Mouse (Mus musculus) E14TG2a.4 (cell line): ENCODE measurements at regions not wholly inside any gene's neighbourhood (a gene's known extent, or its start where the extent isn't known, plus 50 kb on each side); places are given as distances from the start of the nearest gene placed in this dataset.

ENCODE experiments used
- H3K27me3 ChIP-seq: 2 replicates; pipeline ENCODE4 v1.6.1; 2014; ENCODE audit warnings: low read length, control low read depth; ENCODE audit not compliant: insufficient read depth
- H3K36me3 ChIP-seq: 2 replicates; pipeline ENCODE4 v1.6.1; 2014; ENCODE audit warnings: low read length, control low read depth; ENCODE audit not compliant: insufficient read depth
- H3K4me1 ChIP-seq: replicated peaks from 2 replicates; pipeline ENCODE4 v1.6.1; 2014; ENCODE audit warnings: low read depth, low read length, control low read depth
- H3K4me3 ChIP-seq: replicated peaks from 2 replicates; pipeline ENCODE4 v1.5.1; 2014; ENCODE audit warnings: mild to moderate bottlenecking, low read length
- H3K9me3 ChIP-seq: 2 replicates; pipeline ENCODE4 v1.6.1; 2014; ENCODE audit warnings: low read length, control low read depth
- CTCF ChIP-seq: conservative IDR thresholded peaks from 2 replicates; pipeline ENCODE4 v1.5.1; 2014; ENCODE audit warnings: low read length
- NANOG ChIP-seq: IDR thresholded peaks from 2 replicates; pipeline ENCODE4 v1.6.1; 2014; ENCODE audit warnings: borderline replicate concordance, low read length, mixed read lengths
- POU5F1 ChIP-seq: IDR thresholded peaks from 2 replicates; pipeline ENCODE4 v1.6.1; 2014; ENCODE audit warnings: low read length, borderline replicate concordance

GRCm38 (mm10) chr4:153542631-153543031 lies 60.0 kb upstream of the Ajap1 start:
- H3K27me3 ChIP-seq: no peaks in the 10 kb centered on the region
- no peak overlapping the region for H3K4me3 ChIP-seq
- H3K36me3 ChIP-seq: no peaks in the 10 kb centered on the region
- H3K9me3 ChIP-seq: no peaks in the 10 kb centered on the region
- TF ChIP-seq CTCF (no peak), POU5F1 (no peak), NANOG (no peak)
- peaks cover 45% of the 10 kb centered on the region for H3K4me1 ChIP-seq

- no peak for TF ChIP-seq CTCF
- H3K4me3 ChIP-seq: no peak overlapping the region
- no peaks in the 10 kb centered on the region for H3K9me3 ChIP-seq
- no peaks in the 10 kb centered on the region for H3K36me3 ChIP-seq
- H3K27me3 ChIP-seq: no peaks in the 10 kb centered on the region
- peaks cover 59% of the 10 kb centered on the region for H3K4me1 ChIP-seq
Measured at GRCm38 (mm10) chr4:153543900-153544648, 61.5 kb upstream of the Ajap1 start.

- Histone ChIP-seq H3K36me3 (no peaks in the 10 kb centered on the region), H3K9me3 (no peaks in the 10 kb centered on the region), H3K4me1 (peaks cover 69% of the 10 kb centered on the region), H3K27me3 (no peaks in the 10 kb centered on the region), H3K4me3 (peak overlapping the region; percentile 8; the same call in 1 of the 2 replicates)
- TF ChIP-seq NANOG: no peak
- no peak for TF ChIP-seq CTCF
- no peak for TF ChIP-seq POU5F1
Measured at GRCm38 (mm10) chr4:153546709-153547108, 64.1 kb upstream of the Ajap1 start.

GRCm38 (mm10) chr4:153547111-153547510 lies 64.5 kb upstream of the Ajap1 start:
- no peaks in the 10 kb centered on the region for H3K9me3 ChIP-seq
- H3K4me1 ChIP-seq: peaks cover 71% of the 10 kb centered on the region
- H3K36me3 ChIP-seq: no peaks in the 10 kb centered on the region
- TF ChIP-seq CTCF (no peak), NANOG (no peak), POU5F1 (no peak)
- peak overlapping the region; percentile 8; the same call in 1 of the 2 replicates for H3K4me3 ChIP-seq
- no peaks in the 10 kb centered on the region for H3K27me3 ChIP-seq

- no peaks in the 10 kb centered on the region for H3K27me3 ChIP-seq
- H3K4me1 ChIP-seq: peaks cover 72% of the 10 kb centered on the region
- TF ChIP-seq POU5F1 (no peak), CTCF (no peak), NANOG (no peak)
- no peaks in the 10 kb centered on the region for H3K9me3 ChIP-seq
- H3K36me3 ChIP-seq: no peaks in the 10 kb centered on the region
- H3K4me3 ChIP-seq: 0 out of 2 replicates have a peak overlapping the region, but pooled peaks have one; percentile 8
Measured at GRCm38 (mm10) chr4:153547871-153548270, 65.3 kb upstream of the Ajap1 start.

- Histone ChIP-seq H3K4me1 (peaks cover 62% of the 10 kb centered on the region), H3K4me3 (no peak overlapping the region), H3K27me3 (0 out of 2 replicates have a peak, but pooled peaks cover 2% of the 10 kb centered on the region), H3K9me3 (no peaks in the 10 kb centered on the region), H3K36me3 (no peaks in the 10 kb centered on the region)
- TF ChIP-seq POU5F1: no peak
- no peak for TF ChIP-seq CTCF
- TF ChIP-seq NANOG: no peak
Measured at GRCm38 (mm10) chr4:153551291-153551690, 68.7 kb upstream of the Ajap1 start.

- no peaks in the 10 kb centered on the region for H3K36me3 ChIP-seq
- peaks cover 4% of the 10 kb centered on the region; the same call in 1 of the 2 replicates for H3K27me3 ChIP-seq
- H3K9me3 ChIP-seq: no peaks in the 10 kb centered on the region
- TF ChIP-seq NANOG: no peak
- no peak for TF ChIP-seq POU5F1
- TF ChIP-seq CTCF: no peak
- H3K4me3 ChIP-seq: peak overlapping the region; percentile 46
- H3K4me1 ChIP-seq: peaks cover 62% of the 10 kb centered on the region
Measured at GRCm38 (mm10) chr4:153552483-153552882, 69.9 kb upstream of the Ajap1 start.

GRCm38 (mm10) chr4:153557812-153558608 lies 75.4 kb upstream of the Ajap1 start:
- Histone ChIP-seq H3K4me3 (no peak overlapping the region), H3K9me3 (no peaks in the 10 kb centered on the region), H3K36me3 (no peaks in the 10 kb centered on the region), H3K27me3 (peaks cover 10% of the 10 kb centered on the region), H3K4me1 (peaks cover 68% of the 10 kb centered on the region)
- TF ChIP-seq POU5F1 (no peak), NANOG (no peak), CTCF (no peak)
